Mouse (Mus musculus): ENCODE measurements around the gene Mindy4. TPM values are rescaled to one million over a fixed set of nuclear protein-coding genes. Genes with fewer than 3 reads are reported as not detected.

The Mindy4 gene
- total RNA-seq, 2 experiments from 2014 or later, result 3.9 to 5.3 TPM

Small RNA genes lying within 50 kb of the gene (microRNA-seq; reads per million reads assigned to microRNA genes)
- not detected for gene Gm25458

Other genes with a start within 250 kb of the Mindy4 start
- 10 to 100 TPM in 1 of 2 experiments, 1 to 10 TPM in 1; 8.7 to 11.6 TPM for gene Nod1, start 230.8 kb upstream of the Mindy4 start, total RNA-seq (2021)
- 1 to 10 TPM; 4.7 to 9.5 TPM for gene Ggct, start 210.4 kb upstream of the Mindy4 start, total RNA-seq (2021)
- 100 to 1,000 TPM in 1 of 2 experiments, 10 to 100 TPM in 1; 79.6 to 101 TPM for gene Gars, start 165.4 kb upstream of the Mindy4 start, total RNA-seq (2021)
- not detected for gene Crhr2, start 70.4 kb upstream of the Mindy4 start, total RNA-seq (2021)
- 10 to 100 TPM in 1 of 2 experiments, 1 to 10 TPM in 1; 8.1 to 10.1 TPM for gene Inmt, start 28.3 kb upstream of the Mindy4 start, total RNA-seq (2021)
- 10 to 100 TPM; 45.2 to 72.8 TPM for gene Aqp1, start 133.0 kb downstream of the Mindy4 start, total RNA-seq (2021)
- not detected for gene Ghrhr, start 172.9 kb downstream of the Mindy4 start, total RNA-seq (2021)
- 10 to 100 TPM; 23.8 to 35.7 TPM for gene Adcyap1r1, start 248.6 kb downstream of the Mindy4 start, total RNA-seq (2021)

All from adrenal gland, postnatal 36 days (tissue).